Mouse (Mus musculus) hindlimb bud, embryonic 11.5 days (tissue): ENCODE data around the gene Il17rd.

Experiments used
- DNase-seq: peaks from one replicate; pipeline ENCODE4 v3.0.0-alpha.2; 2012; ENCODE audit warnings: low read depth, low spot score; ENCODE audit errors: extremely low spot score

Il17rd gene

GRCm38 (mm10) chr14:27085471-27085870 lies 46.7 kb downstream of the Il17rd start:
- no peak for DNase-seq

GRCm38 (mm10) chr14:27085999-27086398 lies 47.3 kb downstream of the Il17rd start:
- no peak for DNase-seq

DNA sequence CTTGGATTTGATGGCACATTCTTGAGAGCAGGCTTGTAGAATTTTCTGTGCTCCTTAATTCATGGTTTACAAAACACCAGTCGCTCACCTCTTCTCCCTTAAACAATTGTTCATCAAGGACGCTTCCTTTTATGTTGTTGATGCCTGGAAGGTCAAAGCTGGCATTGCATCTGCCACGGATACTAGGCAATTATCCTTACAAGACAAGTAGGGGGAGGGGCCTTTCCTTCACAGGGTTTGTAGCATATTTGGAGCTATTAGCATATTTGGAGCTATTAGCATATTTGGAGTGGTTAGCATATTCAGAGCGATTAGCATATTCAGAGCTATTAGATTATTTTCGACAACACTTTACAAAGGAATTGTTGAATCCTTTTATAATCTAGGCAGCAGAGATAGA lies 55.5 kb downstream of the Il17rd start:
- DNase-seq = no peak

DNA sequence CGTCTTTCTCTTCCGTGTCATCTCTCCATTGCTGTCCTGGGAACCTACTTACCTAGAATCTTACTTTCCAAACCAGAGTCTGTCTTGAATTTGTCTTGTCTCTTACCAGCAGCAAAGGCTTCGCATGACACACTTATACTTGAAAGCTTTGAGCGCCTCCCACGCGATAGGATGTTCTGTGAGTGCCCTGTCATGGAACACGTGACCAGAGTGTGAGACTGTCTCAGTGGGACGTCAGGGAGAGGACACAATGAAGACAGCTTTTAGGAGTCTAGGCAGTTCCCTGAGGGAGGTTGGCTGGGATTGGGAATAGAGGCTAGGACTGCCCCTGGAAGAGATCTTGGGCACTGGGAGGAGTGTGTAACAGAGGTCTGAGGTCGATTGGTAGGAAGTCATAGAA lies 57.4 kb downstream of the Il17rd start:
- DNase-seq = no peak

DNA sequence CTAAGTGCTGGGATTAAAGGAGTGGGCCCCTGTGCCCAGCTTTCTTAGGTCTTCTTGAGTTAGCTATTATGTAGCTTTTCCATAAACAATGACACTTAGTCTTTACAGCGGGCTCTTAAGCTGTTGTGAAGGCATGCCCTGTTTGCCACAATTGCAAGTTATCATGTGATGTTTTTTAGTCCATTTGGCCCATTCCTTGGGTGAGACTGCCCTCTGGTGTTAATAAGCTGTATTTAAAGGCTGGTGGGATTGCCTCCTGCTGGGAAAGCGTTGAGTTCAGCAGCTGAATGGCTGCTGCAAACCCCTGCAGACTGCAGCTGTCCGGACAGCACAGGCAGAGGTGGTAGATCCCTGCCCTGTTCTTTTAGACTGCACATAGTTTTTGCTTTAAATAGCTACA lies 58.0 kb downstream of the Il17rd start:
- peak; percentile 73 for DNase-seq

DNA sequence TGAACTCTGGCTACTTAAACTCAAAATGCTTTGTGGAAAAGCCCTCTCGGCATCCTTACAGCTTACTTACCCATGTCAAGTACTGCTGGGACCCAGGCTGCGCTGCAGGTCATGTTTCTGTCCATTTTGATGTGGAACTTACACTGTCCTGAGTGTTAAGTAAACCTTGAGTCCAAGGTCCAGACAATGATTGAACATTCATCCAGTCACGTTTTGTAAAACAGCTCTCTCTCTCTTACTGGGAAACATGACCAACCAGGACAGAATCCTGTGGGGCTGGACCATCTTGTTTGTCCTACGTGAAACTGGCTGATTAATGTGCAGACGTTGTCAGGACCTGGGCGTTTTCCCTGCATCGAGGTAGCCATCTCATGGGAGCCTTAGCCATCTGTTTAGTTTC lies 63.0 kb downstream of the Il17rd start:
- no peak for DNase-seq

DNA sequence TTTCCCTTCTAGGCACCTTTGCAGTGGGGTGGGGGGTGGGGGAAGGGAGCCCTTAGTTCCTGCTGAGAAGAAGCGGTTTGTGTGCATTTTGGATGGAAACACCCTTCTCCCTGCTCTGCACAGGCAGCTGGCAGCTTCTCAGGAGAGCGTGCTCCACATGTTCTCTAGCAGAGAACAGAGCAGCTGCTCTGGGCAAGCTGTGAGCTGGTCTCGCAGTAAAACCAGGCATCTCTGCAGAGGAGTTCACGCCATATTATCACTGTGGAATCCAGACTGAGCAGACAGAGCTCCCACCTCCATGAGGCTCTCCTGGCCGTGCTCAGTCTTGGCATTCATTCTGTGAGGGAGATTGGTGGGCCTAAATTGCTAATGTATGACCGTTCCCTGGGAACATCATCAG lies 64.0 kb downstream of the Il17rd start:
- DNase-seq = no peak

DNA sequence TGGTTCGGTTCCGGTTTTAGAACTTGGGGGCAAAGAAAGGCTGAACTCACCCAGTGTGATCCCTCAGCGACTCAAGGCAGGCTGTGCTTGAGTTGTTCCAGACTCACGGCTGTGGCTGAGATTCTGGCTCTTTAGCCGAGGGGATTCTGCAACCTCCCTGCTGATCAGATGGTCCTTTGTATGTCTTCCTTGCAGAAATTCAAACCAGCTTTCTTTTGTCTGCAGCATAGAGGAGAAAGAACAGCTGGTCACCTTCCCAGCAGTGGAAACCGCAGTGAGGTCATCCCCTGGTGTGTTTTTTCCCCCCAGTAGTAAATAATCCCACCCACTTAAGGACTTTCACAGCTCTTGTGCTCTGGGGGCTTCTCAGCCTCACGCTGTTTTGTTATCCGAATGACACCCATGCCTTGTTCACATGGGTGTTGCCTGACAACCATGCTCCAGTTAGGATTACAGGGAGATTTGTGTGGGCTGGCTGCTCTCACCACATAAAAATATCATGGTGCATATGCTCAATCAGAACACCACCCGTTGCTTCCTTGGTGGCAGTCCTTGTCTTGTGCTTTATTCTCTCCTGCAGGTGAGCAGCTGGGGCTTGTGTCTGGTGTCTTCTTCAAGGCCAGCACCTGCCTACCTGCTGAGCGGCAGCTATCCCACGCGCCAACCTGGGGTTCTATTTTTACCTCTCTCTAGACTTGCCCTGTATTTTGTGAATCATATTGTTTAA lies 67.2 kb downstream of the Il17rd start:
- no peak for DNase-seq

GRCm38 (mm10) chr14:27108748-27109504 lies 70.2 kb downstream of the Il17rd start:
- DNase-seq = no peak

DNA sequence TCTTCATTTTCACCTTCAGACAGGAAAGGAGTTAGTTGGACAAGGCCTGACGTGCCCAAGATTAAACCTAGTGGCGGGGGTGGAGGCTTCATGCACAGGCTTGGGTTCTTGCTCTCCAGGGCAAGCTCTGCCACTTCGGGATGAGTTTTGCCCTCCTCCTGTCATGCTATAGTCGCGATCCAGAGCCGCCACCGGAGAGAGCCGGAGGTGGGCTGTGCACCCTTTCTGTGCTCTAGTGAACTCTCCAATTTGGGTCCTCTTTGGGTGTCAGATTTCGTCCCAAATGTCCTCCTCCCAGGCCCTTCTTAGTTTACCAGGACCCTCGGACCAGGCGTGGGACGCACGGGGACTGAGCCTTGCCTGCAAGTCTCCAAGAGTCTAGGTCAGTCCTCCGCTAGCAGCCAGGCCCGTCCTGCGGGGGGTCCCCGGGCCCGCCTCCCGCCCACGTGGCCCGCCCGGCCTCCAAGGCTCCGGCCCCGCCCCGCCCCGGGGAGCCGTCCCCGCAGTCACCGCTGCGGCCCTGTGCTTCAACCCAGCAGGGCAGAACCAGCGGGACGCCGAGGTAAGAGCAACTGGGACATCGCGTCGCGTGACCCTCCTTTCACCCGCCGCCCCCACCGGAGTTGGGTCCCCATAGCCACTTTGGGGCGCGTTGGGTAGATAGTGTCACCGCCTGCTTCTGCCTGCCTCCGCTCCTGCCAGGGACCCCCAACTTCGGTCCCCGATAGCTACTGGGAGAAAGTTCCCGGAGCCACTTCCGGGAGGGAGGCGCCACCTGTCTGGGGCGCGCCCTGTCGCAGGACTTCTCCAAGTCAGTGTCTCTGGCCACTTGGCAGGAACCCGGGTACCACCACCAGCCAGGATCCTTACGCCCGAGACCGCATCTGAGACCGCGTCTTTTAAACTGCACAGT lies 75.9 kb downstream of the Il17rd start, which contains the start of gene Arhgef3:
Gene Arhgef3, plus strand, starts transcription at position 538 of the 913 bp plus-strand sequence.
- DNase-seq = no peak

DNA sequence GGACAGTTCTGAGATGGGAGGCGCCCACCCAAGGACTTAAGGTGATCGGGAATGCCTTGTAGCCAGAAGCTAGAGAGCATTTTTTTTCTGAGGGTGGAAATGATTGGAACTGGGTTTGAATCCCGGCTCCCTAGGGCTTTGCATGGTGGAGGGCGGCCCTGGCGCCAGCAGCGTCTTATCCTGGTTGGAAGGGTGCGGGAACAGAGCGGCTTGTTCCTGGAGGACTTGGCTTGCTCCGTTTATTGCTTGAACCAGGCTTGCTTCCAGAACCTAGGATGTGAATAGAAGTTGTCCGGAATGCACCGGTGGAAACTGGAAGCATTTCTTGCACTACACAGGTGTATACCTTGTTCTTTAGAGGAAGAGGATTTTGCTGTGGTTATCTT lies 76.5 kb downstream of the Il17rd start:
- no peak for DNase-seq

DNA sequence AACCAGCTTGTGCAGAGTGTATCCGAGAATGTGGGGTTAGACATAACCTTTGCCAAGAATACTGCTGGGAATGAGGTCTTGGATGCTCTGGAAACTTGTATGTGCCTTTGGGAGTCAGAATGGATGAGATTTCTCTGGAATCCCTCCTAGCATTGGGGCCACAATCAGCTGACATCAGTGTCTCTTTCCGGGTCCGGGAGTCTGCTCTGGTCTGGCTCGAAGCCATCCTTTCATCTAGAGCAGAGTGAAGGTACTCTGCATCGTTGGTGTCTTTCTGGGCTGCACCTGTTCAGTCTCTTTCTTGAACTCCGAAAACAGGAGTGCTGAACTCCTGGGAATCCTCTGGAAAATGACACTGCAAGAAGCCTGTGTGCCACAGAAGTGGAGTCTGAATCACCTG lies 77.2 kb downstream of the Il17rd start:
- no peak for DNase-seq

DNA sequence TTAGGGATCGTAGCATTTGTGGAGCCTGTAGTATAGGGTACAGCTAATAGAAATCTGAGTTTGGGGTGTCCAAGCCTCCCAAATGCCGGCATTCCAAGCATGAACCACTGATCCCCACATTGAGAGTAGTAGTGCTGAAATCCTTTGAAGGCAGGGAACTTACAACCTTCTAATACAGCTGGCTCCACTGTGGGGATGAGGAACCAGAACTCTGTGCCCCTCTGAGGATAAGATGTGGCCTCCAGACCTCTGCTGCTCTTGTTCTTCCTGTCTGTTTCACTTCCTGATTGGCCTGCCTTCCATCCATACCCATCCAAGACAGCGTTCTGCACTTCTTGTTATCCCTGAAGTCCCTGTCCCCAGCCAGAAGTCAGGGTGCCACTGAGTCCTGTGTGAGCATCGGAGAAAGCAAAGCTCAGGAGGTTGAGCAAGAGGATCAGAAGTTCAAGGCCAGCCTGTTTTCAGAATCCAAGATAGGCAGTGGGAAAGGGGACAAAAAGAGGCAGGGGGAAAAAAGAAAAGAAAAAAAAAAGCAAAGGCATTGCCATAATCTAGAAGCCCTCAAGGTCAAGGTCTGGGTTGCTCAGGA lies 77.9 kb downstream of the Il17rd start:
- no peak for DNase-seq

DNA sequence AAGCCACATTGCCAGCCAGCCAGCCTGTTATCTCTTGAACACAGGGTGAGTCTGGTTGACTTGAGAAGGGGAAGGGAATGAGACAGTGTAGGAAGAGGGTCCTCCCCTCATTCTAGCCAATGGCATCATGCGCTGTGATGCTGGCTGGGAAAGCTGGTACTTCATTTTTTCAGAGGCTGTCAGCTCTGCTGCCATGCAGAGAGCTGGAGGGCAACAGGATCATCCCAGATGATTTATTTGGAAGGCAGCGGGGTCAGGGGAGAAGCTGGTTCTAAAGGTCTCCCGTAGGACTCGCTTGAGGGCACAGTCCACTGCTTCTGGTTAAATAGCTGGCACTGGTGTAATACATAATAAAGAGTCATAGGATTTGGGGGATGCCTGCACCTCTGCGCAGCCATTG lies 79.8 kb downstream of the Il17rd start:
- no peak for DNase-seq

DNA sequence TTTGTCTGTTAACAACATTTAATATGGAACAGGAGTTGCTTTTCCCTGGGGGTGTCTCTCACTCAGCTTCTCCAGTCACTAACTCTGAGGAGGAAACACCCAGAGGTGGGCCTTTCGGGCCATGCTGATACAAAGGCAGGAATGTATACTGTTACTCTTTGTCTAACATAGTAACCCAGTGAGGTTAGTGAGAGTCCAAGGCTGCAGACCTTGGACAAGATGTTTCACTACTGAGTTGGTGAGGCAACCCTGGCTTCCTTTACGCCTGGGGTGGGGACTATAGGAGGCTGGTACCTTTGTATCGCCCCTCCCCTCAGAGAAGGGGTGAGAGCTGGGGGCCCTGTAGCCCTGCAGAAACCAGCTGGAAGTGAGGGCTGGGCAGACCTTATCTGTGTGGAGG lies 83.9 kb downstream of the Il17rd start:
- no peak for DNase-seq

GRCm38 (mm10) chr14:27123543-27123942 lies 84.8 kb downstream of the Il17rd start:
- DNase-seq = no peak

GRCm38 (mm10) chr14:27130031-27130430 lies 91.3 kb downstream of the Il17rd start:
- no peak for DNase-seq

DNA sequence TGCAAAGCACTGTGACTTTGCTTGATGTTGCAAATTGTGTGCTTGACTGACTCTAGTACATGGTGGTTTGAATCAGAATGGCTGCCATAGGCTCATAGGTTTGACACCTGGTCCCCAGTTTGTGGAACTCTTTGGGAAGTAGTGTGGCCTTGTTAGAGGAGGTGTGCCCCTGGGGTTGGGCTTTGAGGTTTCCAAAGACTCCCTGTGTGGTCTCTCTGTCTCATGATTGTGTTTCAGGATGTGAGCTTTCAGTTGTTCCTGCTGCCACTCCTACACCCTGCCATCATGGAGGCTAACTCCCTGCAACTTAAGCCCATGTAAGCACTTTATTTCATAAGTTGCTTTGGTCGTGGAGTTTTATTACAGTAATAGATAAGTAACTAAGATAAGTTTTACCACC lies 91.9 kb downstream of the Il17rd start:
- DNase-seq = no peak

- DNase-seq = no peak
Observed at GRCm38 (mm10) chr14:27131521-27131920, 92.8 kb downstream of the Il17rd start.

DNA sequence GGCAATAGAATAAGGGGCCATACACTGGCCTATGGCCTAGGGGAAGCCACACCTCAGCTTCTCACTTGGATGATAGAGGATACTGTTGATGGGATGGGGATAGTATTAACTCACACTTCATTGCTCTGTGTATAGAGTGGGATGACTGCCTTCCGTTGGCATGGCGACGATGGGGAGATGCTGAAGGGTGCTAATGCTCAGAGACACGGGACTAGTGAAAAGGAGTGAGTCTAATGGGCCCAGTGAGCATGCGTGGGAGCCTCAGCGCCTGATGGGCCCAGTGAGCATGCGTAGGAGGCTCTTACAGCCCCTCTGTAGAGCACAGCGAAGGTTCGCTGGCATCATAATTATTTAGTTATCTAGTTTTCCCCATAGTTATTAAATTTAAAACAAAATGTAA lies 100.2 kb downstream of the Il17rd start:
- no peak for DNase-seq

- no peak for DNase-seq
Observed at GRCm38 (mm10) chr14:27139968-27140367, 101.2 kb downstream of the Il17rd start.
